Mouse (Mus musculus) kidney, adult 9 months (tissue): ENCODE data around the gene Dcst2.

Experiments
- DNase-seq: peaks from one replicate; pipeline ENCODE4 v3.0.0; 2022

Dcst2 gene

DNA sequence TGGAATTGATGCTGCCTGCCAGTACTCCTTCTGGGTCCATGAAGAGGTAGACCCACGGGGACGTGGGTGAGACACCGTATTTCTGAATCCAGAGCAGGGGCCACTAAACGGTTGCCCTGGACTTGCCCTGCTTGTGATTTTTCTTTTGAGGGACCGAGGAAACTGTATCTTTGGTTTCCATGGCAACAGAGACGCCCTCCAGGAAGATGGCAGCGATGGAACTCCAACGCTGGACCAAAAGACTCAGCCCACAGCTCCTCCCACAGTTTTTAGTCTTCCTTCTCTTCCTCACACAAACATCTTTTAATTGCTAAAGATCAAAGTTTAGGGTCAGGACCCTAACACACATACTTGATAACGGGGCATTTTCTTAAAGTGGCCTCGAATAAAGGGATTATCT, 29.8 kb upstream of the Dcst2 start:
- DNase-seq, result no peak

DNA sequence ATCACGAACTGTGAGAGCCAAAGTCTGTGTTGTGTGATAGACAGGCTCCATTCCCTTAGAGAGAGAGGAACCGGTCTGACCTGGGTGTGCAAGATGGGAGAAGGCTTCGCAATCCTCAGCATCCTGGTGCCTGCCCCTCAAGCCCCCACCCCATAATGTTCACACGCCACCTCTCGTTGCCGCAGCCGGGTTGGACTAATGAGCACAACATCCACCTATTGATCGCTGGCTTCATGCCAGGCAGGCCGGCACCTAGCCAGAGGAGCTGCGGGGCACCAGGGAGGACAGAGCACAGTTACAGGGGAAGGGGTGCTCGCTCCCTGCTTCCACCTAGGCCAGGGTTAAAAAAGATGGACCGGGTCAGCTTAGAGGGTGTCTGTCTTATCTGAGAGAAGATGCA, 29.3 kb upstream of the Dcst2 start:
- no peak for DNase-seq

DNA sequence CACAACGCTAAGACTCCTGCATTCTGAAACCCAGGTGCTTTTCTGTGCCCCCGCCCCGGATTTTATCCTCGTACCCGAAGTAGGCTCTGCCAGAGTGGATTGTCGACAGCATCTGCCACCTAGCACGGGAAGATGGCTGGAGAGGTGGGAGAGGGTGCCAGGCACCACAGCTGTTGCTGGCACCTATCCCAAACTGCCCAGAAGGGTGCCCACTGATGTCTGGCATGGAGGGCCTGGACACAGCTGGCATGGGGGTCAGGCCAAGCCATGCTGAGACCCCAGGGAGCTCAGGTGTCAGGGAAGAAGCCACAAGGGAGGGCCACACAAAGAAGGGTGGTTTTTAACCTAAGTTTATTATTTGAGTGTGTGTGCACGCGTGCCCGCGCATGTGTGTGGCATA, 28.7 kb upstream of the Dcst2 start:
- DNase-seq, result no peak

DNA sequence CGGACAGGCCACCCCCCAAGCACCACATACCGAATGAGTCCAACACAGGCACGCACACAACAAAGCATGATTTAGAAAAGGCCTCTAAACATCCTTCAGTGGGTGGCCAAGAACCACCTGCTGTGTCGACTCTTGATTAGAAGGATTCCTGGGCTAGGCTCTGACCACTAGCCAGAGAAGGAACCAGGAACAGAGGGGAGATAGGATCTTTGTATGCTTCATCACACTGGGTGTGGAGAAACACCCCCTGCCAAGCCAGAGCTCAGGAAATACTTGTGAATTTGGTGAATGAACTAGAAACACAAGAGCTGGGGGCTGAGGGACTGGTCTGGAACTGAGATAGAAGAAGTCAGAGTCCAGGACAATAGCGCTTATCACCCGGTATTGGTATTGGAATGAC, 25.2 kb upstream of the Dcst2 start:
- no peak for DNase-seq

DNA sequence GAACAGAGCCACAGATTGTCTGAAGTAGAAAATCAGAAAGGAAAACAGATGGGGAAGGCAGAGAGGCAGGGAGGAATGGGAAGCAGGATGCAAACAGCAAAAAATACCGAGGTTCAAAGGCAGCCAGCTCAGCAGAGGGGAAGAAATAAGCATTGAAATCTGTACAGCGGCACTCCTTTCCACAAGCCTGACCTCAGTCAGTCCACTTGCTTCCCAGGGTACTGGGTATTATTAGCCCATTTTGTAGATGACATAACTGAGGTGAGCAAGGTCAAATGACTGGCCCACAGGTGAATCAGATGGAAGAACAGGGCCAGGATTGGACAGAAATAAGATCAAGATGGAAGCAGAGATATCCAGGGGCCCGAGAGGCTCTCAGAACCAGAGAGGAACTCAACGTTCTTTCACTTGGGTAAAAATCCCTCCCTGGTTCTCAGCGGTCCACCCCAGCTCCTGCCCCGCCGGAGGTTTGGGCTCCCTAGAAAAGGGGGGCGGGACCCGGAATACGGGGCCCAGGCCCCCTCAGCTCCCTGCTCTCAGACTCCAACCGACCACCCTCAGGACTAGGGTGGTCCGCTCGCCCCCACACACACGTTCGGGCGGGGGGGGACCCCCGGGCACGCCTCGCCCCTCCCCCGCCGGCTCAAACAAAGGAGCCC, 24.6 kb upstream of the Dcst2 start:
- DNase-seq, result no peak

DNA sequence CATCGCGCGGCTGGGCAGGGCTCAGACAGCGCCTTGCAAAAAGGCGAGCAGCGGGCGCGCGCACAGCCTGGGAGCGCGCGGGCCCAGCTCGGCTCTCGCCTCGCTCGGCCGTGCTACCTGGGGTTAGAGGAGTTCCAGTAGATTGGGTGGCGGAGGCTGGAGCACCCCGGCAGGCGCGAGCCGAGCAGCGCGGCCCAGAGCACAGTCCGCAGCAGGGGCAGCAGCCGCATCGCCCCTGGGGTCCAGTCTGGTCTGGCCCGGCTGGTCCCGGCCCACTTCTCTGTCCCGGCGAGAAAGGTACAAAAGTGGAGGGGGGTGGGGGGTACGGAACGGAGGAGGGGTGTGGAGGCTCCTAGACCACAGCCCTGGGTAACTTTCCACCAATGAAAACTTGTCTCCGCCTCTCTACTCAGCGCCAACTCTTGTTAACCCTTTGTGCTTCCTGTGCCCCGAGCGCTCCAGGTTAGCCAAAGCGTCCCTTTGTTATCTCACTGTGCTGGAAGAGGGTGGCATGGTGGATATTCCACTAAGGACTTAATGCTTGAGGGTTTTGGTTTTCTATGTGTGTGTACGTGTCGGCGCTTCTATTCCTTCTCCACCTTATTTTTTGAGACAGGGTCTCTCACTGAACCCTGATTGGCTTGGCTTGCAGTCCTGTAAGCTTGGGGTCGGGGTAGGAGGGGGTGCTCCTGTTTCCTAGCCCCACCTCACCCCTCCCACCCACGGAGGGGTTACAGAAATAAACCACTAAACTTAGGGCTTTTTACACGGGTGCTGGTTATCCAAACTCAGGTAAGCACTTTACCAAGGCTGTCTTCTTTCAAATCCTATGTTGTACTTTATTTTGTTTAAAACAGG, 23.8 kb upstream of the Dcst2 start, which contains the start of gene Efna4:
TSS of gene Efna4 (minus strand) at position 308 of the 858 bp plus-strand sequence.
- DNase-seq, result peak; percentile 62

DNA sequence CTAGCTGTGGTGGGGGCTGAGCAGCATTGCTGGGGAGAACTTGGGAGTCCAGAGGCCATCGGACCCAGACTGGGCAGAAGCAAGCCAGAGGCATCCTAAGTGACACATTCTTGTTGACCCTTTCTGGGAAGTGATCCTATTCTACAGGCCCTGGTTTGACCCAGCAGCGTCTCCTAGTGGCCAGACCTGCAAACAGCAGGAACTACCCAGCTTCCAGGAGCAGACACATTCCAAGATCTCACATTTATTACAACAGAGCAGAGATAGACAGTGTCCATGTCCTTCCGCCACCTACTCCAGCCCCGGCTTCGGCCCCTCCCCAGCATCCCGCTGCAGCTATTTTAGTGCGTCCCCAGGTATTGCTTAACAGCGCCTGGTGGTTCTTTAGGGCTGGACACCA, 22.4 kb upstream of the Dcst2 start:
- DNase-seq, result peak; percentile 84

DNA sequence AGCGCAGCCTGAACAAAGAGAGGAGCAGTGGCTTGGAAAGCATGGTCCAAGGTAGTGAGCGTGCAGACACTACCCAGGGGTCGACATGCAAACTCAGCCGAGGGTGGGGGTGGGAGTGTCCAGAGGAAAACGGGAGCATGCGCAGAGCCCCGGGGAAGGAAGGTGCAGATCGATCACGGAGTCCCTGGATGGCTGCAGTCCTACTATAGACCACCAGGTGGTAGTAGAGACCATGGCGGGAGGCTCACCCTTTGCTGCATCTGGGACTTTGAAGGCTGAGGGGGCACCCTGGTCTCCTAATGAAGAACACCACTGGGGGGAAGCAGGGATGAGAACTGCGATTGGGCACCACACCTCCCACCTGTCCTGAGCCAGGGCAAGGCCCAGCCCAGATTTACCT, 21.3 kb upstream of the Dcst2 start:
- DNase-seq, result peak; percentile 78

DNA sequence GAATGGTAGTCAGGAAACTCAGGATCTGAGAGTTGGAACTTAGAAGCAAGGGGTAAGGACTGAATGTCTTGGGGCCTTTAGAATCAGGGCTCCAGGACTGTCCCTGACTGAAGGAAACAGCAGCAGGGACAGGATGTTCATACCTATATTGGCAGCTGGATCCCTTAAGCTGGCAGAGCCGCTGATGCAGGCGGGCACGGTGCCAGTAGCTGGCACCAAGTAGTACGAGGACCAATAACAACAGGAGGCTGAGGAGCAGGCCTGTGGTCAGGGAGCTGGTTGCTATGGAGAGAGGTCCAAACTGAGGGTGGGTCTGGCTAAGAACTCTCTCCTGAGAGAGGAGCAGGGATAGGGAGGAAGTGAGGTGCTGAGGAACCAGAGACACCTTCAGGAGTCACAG, 20.0 kb upstream of the Dcst2 start:
- no peak for DNase-seq

DNA sequence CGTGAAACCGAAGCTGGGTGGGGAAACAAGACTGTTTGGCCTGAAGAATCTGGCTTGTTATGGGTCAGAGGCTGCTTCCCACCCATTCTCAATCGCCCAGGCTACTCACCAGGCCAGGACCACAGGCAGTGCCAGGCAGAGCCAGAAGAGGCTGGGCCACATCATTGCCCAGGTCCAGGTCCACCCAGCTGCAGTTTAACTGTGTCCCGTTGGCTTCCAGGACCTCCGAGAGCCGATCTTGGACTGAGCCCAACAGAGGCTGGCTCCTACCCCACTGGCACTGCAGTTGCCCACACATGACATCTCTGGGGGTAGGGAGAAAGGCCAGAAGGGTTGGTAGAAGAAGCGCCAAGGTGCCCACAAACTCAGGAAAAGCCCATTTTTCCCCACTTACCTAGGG, 18.5 kb upstream of the Dcst2 start:
- DNase-seq, result peak; percentile 52

DNA sequence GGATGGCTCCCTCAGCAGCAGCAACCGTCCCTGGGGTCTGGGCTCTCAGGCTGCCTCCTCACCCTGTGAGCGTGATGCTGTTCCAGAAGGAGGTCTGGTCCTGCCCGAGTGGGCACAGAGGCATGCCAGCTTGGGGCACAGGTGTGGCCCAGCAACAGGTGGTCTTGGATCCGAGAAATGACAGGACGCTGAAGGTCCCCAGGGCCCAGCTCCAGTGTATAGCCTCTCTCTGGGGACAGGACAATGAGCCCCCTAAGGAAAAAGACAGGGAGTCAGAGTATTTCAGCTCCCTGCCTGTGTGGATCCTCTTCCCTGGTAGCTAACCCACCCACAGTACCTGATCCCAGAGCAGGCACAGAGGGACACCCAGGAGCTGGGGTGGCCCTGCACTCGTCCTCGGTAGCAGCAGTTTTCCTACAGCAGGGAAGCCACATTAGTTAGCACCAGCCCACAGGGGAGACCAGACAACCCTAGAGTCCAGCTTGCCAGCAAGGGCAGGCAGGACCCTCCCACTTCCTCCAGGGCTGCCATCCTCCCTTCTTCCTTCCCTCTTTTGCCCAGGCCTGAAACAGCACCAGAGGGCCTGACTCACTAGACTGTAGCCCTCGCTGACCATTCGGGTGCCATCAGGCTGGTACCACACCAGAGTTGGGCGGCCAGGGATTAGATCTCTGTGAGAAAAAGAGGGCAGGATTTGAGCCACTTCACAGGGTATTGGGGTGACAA, 14.8 kb upstream of the Dcst2 start:
- no peak for DNase-seq

DNA sequence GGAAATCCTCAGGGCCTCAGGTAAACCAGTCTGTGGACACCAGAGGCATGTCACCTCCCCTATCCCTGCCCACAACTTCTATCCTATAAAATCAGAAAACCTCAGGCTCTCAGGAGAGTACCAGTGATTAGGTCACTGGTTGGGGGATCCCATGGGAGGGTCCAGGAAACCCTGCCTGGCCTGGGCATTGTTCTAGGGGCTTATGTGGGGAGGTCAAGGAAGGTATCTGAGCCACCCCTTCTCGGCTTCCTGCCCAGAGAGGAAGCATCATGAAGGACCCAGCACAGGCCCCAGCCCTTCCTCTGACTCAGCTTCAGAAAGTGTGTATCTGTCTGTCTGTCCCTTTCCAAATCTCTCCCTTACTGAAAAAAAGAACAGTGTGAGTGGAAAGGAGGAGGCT, 13.9 kb upstream of the Dcst2 start:
- no peak for DNase-seq

DNA sequence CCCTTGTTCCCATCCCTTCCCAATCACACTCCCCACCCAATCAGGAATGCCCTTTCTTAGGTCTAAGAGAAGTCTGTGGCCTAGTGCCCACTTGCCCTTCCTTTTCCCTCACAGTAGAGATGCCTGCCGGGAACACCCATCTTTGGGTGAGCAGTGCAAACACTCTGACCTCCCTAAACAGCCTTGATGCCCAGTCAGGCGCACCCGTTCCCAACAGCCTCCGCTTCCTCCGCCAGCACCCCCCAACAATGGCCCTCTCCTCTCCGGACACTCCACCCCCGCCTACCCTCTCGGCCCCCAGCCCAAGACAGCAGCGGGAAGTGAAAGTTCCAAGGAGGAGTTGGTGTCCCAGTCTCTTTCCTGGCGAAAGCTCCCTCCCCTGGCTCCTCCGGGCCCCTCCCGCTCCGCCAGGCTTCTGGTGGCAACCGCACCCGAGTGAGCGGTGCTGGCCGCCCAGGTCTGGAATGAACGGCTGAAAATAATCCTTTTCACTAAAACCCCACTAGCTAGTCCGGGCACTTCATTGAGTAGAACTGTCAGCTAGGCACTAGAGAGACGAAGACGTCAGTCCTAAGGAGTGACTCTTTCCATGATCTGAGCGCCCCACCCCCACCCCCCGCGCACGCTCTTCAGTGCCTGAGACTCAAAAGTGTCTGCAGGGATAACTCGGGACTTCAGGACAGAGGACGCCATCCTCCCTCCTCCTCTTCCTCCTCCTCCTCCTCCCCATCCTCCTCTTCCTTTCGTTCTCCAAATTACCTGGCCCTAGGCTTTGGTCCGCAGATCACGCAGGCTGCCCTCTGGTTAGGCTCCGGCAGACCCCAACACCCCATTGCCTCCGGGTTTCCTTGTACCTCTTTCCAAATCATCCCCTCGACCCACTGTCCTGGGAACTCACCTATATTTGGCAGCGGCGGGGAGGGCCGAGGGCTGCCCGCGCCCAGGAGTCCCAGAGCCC, 12.6 kb upstream of the Dcst2 start:
- DNase-seq, result peak; percentile 51

DNA sequence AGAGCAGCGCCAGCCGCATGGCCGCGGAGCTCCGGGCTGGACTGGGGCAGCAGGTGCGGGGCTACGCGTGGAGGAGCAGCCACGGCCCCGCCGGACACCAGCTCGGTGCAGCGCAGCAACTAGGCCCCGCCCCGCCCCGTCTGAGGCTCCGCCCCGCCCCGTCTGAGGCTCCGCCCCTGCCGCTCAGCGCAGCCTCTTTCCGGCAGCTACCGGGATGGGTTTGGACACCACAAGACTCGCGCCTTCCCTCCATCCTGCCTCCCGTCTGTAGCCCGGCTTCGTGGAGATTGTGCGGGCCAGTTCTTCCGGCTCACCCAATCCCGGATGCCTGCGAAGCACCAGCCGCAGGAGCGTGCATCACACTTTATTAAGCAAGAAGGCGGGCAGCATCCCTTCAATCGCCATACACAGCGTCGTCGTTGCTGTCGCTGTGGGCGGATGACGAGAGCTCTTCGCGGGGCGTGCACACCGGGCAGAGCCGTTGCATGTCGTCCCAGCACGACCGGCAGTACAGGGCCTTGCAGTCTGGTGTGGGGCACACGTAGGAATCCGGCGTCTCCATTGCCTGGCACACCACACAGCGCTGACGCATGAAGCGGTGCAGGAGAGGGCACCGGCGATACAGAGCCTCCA, 11.8 kb upstream of the Dcst2 start, which contains the start of gene Adam15:
TSS of gene Adam15 (minus strand) at position 128 of the 633 bp plus-strand sequence.
- peak; percentile 93 for DNase-seq

DNA sequence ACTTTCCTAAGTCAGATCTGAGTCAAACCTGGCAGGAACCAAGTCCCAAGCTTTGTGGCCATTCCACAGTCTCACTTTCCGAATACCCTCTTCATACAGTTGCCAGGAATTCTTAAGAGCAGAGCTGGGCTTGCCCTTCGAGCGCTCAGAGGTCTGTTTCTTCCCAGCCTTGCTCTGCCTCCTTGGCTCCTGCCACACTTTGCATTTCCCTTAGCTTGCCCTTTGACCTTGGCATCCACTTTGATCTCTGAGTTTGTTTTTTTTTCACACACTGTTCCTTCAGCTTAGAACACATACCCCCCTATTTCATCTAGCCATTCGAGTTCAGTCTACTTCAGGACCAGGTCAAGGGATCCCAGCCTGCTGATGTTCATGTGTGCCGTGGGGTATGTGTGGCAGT, 10.5 kb upstream of the Dcst2 start:
- DNase-seq, result peak; percentile 80

DNA sequence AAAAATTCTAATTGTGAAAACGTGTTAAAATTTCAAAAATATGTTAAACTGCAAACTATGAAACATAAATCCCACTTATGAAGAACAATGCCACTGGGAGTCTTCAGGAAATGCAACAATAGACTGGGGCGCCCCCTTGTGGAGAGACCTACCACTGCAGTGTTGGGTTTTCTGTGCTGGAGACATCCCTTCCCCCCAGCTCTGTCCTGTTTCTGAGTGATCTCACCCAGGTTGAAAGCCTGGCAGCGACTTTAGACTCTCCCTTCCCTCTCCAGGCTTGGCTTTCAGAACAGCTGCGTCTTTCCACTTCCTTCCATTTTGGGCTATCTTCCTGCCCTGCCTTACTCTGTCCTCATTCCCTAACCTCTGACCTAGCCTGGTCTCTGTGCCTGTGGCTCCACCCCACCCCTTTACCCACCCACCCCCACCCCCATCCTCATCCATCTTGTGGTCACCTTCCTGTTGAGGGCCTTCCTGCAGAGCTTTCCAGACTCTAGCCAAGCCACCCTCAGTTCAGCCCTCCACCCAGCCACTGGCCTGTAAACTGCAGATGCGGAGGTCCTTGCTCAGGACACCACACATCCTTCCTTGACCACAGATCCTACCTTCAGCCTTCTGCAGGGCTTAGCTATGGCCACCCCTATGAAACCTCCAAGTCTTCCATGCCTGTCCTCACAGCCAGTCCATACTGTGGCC, 6.8 kb upstream of the Dcst2 start:
- peak; percentile 97 for DNase-seq

DNA sequence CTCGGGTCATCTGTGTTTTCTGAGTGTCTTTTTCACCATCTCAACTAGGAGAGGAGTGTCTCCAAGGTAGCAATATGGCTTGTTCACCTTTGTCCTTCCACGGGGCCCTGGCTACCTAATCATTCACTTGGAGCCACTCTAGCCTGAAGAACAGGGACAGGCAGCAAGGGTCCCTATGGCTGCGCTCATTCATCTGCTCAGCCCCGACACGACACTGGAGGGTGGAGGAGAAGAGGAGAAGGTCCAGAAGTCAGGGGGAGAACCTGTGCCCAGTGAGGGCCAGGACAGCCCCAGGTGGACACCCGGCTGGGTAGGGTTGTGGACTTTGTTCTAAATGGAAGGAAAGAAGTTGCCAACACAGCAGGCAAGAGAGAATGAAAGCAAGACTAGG, 6.3 kb upstream of the Dcst2 start:
- peak; percentile 81 for DNase-seq

DNA sequence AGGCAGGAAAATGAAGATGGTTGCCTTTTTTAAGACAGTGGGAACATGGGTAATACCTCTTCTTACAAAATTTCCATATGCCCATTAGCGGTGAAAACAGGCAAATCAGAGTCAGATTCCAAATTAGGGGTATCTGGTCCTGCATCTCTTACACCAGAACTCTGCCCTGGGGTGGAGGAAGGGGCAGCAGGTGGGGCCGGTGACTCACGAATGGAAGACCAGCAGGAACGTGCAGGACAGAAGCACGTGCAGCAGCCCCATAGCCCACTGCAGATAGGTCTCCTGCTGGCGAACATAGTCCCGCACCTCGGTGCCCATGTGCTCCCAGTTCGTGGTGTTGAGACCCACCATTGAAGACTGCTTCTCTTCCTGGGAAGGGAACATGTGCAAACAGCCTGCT, 5.7 kb upstream of the Dcst2 start:
- DNase-seq, result no peak

DNA sequence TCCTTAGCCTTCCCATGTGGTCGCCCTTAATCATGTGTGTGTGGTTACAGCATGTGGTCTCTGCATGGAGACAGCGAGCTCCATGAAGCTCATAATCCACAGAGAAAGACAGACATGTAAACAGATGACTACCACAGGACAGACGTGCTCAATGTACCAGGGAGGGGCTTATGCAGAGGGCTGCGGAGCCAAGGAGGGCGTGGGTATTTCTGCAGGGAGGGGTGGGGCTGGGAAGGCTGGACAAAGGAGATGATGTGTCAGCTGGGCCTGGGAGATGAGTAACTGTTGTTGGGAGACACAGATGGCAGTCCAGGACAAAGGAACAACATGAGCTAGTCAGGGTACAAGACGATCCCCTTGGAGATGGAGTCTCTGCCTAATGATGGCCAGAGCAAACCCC, 2.1 kb upstream of the Dcst2 start:
- no peak for DNase-seq

DNA sequence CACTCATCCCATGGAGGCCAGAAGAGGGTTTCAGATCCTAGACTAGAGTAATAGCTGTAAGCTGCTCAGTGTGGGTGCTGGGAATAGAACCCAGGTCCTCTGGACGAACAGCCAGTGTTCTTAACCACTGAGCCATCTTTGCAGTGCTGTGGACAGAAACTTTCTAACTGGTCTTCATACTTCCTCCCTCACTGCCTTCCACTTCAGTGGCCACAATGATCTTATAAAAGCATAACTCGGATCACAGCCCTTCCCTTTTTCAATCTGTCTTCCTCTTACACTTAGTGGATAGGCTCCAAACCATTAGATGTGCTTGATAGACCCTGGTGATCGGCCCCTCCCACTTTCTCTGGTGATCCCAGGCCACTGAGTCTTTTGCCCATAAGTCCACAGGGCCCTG, 1.5 kb upstream of the Dcst2 start:
- no peak for DNase-seq

DNA sequence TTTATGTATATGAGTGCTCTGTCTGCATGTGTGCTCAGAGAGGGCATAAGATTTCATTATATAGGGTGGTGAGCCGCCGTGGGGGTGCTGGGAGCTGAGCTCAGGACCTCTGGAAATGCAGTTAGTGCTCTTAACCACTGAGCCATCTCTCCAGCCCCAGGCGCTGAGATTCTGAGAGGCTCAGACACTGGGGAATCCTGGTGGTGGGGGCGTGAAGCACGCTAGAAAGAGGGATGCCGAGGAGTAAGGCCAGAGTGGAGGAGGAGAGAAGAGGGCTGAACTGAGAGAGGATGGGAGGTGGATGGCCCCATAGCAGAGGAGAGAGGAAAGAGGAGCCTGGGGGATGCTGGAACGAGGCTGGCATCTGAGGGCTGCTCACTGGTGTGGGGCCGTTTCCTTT, 2.9 kb downstream of the Dcst2 start:
- DNase-seq, result no peak

DNA sequence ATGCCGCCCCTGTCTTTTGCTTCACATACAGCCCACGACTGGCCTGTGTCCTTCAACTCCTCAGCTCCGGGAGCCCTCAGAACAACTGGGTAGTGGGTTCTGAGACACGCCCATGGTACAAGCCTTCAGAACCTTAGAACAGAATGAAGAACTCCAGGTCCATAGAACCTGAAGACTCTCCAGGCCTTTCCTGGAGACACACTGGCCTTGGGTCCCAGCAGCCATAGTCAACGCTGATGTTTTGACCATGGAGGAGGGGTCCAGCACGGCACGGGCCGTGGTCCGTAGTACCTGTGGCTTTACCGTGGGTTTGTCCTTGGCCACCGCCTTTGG, 3.3 kb downstream of the Dcst2 start, which contains the start of gene Dcst1:
TSS of gene Dcst1 (minus strand) at position 101 of the 333 bp plus-strand sequence.
- no peak for DNase-seq
